ENCODE assay signal across 8 mouse cellular contexts in genomic region chr12:24830766-24831152, GRCm38 (mm10). TPM values are rescaled to one million over a fixed set of nuclear protein-coding genes. Genes with fewer than 3 reads are reported as not detected.
DNase-seq lines count a peak whose midpoint lies in the region; ATAC-seq and TF ChIP-seq lines count a peak whose summit lies in the region.

TSS of gene Mboat2 (plus strand) at chr12:24830879.

- DNase-seq in gastrocnemius, adult 2 months = peak; percentile 34
- no peak for DNase-seq in gastrocnemius, postnatal 36 days
- DNase-seq in heart, embryonic 10.5 days (ENCODE audit: low spot score) = peak; percentile 82
- peak; percentile 48 for DNase-seq in kidney, adult 9 months
- peak; percentile 64 for DNase-seq in liver
- DNase-seq in testis, postnatal 10 days (ENCODE audit: low spot score) = peak; percentile 71

- no peaks in the 10 kb centered on the region for H3K36me3 ChIP-seq in heart, embryonic 10.5 days
- H3K36me3 ChIP-seq in midbrain, embryonic 15.5 days (replicated peaks) = no peaks in the 10 kb centered on the region

- intact Hi-C loops in gastrocnemius, adult 2 months (cut with DNase I) = loop anchor here (5.0 kb wide), 1 partner anchor 113 kb away; no protein-coding TSS in a partner anchor
- intact Hi-C loops in gastrocnemius, postnatal 36 days (cut with DNase I) = loop anchor here (5.0 to 10.0 kb wide), 2 partner anchors 123 to 124 kb away; partner anchors contain the start of gene Rrm2

- H3K9ac ChIP-seq in midbrain, embryonic 15.5 days = peak within 1 kb of the TSS; percentile 99

- H3K4me1 ChIP-seq in brown adipose tissue, adult 24 weeks (ENCODE audit: control insufficient read depth, insufficient read depth, insufficient read length, low read length) = no peaks in the 10 kb centered on the region; the same call in 1 of the 2 replicates
- peaks cover 27% of the 10 kb centered on the region for H3K4me1 ChIP-seq in heart, embryonic 10.5 days
- H3K4me1 ChIP-seq in midbrain, embryonic 15.5 days = peaks cover 46% of the 10 kb centered on the region

- no peak for TF ChIP-seq CTCF in gastrocnemius, adult 2 months (IDR thresholded peaks at IDR 0.05)

- peak within 1 kb of the TSS; percentile 62 for H3K4me2 ChIP-seq in midbrain, embryonic 15.5 days

- WGBS in heart, embryonic 10.5 days = under 1% methylated on average over 24 of the region's 24 CpGs
- 1% methylated on average over 24 of the region's 24 CpGs for WGBS in midbrain, embryonic 15.5 days

- peak within 1 kb of the TSS; percentile 80 for H3K27ac ChIP-seq in gastrocnemius, adult 2 months
- no peak within 1 kb of the TSS for H3K27ac ChIP-seq in brown adipose tissue, adult 24 weeks (replicated peaks; ENCODE audit: low read depth, low read length)
- peak within 1 kb of the TSS; percentile 98 for H3K27ac ChIP-seq in heart, embryonic 10.5 days
- H3K27ac ChIP-seq in midbrain, embryonic 15.5 days = peak within 1 kb of the TSS; percentile 100

- H3K4me3 ChIP-seq in gastrocnemius, adult 2 months = peak within 1 kb of the TSS; percentile 82
- peak within 1 kb of the TSS; percentile 76 for H3K4me3 ChIP-seq in brown adipose tissue, adult 24 weeks (ENCODE audit: insufficient read depth, low read depth, low read length)
- H3K4me3 ChIP-seq in heart, embryonic 10.5 days = peak within 1 kb of the TSS; percentile 95
- H3K4me3 ChIP-seq in midbrain, embryonic 15.5 days = peak within 1 kb of the TSS; percentile 69

- H3K9me3 ChIP-seq in heart, embryonic 10.5 days = no peaks in the 10 kb centered on the region
- H3K9me3 ChIP-seq in midbrain, embryonic 15.5 days = no peaks in the 10 kb centered on the region

- no peak; the same call in none of the 2 replicates for ATAC-seq in midbrain, embryonic 15.5 days (replicated peaks)

- H3K27me3 ChIP-seq in heart, embryonic 10.5 days (ENCODE audit: insufficient read depth, poor library complexity, severe bottlenecking) = no peaks in the 10 kb centered on the region
- H3K27me3 ChIP-seq in midbrain, embryonic 15.5 days (replicated peaks) = no peaks in the 10 kb centered on the region

RNA-seq across cellular contexts. Expression of gene Mboat2, which starts in this region (rescaled TPM):
- total RNA-seq in gastrocnemius, adult 2 months (2021) = 1 to 10 TPM in 1 of 2 experiments, under 1 TPM in 1; 0.46 to 1.1 TPM
- 1 to 10 TPM; 2.3 to 2.4 TPM for total RNA-seq in gastrocnemius, postnatal 36 days (2021)
- 2.0 TPM in 1 of 2 replicates, not detected in the other for polyA plus RNA-seq in brown adipose tissue, adult 24 weeks (2012; ENCODE audit: insufficient read depth, insufficient read length, missing spikeins)
- polyA plus RNA-seq in heart, embryonic 10.5 days (2016; fragmentation: Nextera tagmentation; extraction: Ambion mirVana) = 35.7 and 37.0 TPM in 2 replicates
- polyA plus RNA-seq in midbrain, embryonic 15.5 days (2015; fragmentation: Nextera tagmentation; extraction: Ambion mirVana) = 68.6 and 71.5 TPM in 2 replicates

Comparison
In these comparisons a context has a peak if more than half of its experiments do, and no peak if none do; other contexts are left out.
1. RNA of gene Mboat2 (polyA plus RNA-seq): 68.6 to 71.5 TPM in midbrain, embryonic 15.5 days and 35.7 to 37.0 TPM in heart, embryonic 10.5 days; 2.0 TPM in brown adipose tissue, adult 24 weeks; every median in the first group is over 10 times any median in the second.
2. DNase-seq: peak in gastrocnemius, adult 2 months (single experiment), heart, embryonic 10.5 days (single experiment), kidney, adult 9 months (single experiment), liver (single experiment) and testis, postnatal 10 days (single experiment); none in gastrocnemius, postnatal 36 days (0 of 2).
3. Peak in every context shown above with its lines, with median percentiles within 50 percentile points of each other: H3K4me3 ChIP-seq.